Mouse (Mus musculus) frontal cortex, postnatal 36 days (tissue): ENCODE results near the gene Id2.

ENCODE experiments used
- DNase-seq, 2 experiments: peaks; one replicate each; pipeline ENCODE4 v3.0.0; 2022; ENCODE audit warnings: low spot score in 2 of 2

Gene Id2

DNA sequence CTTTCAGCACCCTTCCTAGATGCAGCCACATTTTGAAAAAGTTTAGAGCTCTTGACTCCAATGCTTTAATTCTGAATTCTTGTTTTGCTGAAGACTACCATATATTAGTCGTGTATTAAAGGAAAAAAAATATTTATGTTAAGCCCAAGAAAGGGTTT lies at the start of gene Id2:
Id2 (minus strand) TSS at position 89 of the 158 bp plus-strand sequence.
- DNase-seq = no peak

- no peak for DNase-seq
These were observed 48.4 kb upstream of the Id2 start for GRCm38 (mm10) chr12:25145344-25145698.

- DNase-seq = no peak
These were observed 47.8 kb upstream of the Id2 start for GRCm38 (mm10) chr12:25144591-25145343.

GRCm38 (mm10) chr12:25143492-25143891 lies 46.6 kb upstream of the Id2 start:
- no peak for DNase-seq

GRCm38 (mm10) chr12:25142251-25142650 lies 45.3 kb upstream of the Id2 start:
- no peak for DNase-seq

- DNase-seq = no peak
These were observed 44.4 kb upstream of the Id2 start for GRCm38 (mm10) chr12:25141311-25141710.

DNA sequence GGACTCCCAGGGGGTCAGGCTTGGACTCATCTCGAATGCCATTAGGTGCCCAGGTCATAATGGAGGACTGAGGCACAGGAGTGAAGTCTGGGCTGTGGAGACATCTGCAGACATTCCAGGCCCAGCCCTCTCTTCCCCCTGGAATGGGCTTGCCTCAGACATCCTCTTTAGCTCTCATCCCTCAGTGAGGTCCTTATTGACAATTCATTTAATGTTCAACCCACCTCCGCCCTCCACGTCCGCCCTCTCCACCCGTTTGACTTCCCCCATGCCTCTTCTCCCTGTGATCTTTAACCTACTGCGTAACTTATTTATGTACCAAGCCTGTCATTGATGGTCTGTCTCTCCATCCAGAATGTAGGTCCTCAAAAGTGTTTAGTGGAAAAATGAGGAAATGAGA lies 43.2 kb upstream of the Id2 start:
- DNase-seq = no peak

DNA sequence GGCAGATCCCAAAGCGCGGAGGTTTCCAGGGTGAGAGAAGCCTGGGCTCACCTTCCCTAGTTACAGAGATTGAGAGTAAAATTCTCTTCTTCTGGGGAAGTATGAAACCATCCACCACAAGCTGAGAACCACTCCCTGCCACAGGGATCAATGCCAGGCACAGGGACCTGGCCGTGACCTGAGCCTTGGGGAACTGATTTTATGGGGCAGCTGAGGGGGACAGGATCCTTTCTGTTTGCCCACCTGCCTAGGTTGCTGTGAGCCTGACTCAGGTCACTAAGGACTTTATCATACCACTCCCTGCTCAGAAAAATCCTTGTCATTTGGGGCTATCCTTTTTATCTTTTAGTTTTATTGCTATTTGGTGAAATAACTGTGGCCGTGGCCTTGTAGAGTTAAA lies 41.7 kb upstream of the Id2 start:
- no peak for DNase-seq

GRCm38 (mm10) chr12:25132046-25132445 lies 35.1 kb upstream of the Id2 start:
- DNase-seq = no peak

DNA sequence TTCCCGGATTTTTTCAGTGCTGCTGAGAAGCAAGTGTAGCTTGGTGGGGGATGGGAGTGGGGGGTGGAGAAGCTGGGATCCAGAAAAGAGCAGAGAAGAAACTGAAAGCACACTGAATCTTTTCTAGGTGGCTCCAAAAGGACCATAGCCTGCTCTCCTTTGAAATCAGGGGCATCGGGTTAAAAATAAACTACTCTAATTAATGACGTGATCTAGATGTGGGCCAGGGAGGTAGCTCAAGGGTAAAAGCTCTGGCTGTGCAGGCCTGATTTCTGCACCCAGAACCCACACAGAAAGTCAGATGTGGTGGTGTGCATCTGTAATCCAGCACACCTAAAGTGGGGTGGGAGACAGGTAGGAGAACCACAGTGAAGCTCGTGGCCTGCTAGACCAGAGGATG lies 30.7 kb upstream of the Id2 start:
- DNase-seq = no peak

- DNase-seq = no peak
These were observed 29.3 kb upstream of the Id2 start for GRCm38 (mm10) chr12:25126228-25126627.

- no peak for DNase-seq
These were observed 28.4 kb upstream of the Id2 start for GRCm38 (mm10) chr12:25125239-25125776.

GRCm38 (mm10) chr12:25124431-25125238 lies 27.7 kb upstream of the Id2 start:
- no peak for DNase-seq

GRCm38 (mm10) chr12:25120753-25121152 lies 23.8 kb upstream of the Id2 start:
- no peak for DNase-seq

- no peak for DNase-seq
These were observed 22.3 kb upstream of the Id2 start for GRCm38 (mm10) chr12:25119278-25119677.

DNA sequence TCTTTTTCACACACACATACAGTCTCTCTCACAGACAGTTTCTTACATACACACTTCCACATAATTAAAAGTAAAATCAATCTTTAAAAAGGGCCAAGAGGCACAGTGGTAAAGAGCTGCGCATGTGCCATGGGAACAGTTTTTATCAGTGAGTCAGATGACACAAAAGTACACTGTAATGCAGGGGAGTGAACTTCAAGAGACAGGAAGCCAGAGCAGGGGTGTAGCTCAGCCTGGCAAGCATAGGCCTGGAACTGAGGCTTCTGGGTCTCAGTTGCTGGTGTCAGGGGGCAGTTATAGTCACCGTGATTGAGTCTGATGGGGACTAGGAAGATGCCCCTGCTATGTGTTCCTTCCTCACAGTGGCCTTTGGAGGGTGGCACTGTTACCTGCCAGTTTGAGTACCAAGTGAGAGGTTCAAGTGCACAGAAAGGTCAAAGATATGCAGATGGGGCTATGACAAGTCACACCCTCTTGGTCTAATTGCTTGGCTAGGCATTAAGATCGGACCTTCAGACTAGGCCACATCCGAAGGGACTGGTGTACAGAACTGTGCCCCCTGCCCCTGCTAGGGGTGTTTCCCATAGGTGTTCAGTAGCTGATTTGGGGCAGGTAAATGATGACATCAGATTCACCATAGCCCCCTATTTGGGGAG lies 21.0 kb upstream of the Id2 start:
- DNase-seq = no peak

DNA sequence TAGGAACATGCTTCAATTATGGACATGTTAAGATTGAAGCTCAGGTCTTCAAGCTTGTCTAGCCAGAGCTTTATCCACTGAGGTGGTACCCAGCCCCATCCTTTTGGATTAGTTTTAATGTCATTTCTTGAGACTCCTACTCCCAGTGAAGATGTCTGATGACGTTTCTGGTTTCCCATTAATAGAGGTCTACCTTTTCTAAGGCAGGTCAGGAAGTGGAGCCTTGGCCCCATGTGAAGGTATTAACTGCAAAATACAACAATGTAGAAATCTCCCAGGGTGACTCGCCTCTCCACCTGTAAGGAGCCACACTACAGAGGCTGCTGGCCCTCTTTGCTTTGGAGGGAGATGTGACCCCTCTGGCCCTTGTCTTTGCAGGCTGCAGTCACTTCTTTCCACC lies 19.2 kb upstream of the Id2 start:
- no peak for DNase-seq

DNA sequence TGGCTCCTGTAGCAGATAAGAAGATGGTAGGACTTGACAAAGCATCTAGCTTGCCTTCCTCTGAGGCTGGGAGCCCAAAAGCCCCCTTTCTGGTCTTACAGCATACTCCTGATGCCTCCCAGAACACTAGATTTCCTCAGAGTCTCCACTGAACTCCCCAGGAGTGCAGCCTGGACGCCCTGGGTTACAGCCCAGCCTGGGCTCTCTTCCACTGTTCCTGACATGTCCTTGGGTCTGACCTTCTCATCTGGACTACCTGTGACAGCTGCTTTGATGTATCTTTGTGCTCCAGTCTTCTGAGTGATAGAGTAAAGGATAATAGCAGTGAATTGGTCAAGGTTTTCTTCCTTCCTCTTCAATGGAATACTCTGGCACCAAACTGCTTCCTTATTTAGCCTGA lies 17.5 kb upstream of the Id2 start:
- no peak for DNase-seq

DNA sequence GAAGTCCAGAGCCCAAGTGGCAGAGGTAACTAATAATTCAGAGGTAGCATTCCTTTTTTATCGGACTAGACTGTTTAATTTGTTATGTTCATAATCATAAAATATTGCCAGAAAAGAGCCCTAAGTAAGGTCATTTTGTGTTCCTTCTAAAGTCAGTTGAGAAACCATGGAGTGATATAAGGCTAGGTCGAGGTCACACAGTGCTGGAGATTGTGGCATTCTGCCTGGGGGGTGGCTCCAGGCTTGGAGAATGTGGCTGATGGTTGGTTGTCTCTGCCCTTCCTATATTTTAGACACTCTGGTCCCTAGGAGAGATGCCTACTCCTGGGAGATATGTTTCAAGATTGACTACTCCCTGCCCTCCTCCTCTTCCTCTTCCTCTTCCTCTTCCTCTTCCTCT lies 16.4 kb upstream of the Id2 start:
- DNase-seq = no peak

GRCm38 (mm10) chr12:25112806-25113205 lies 15.9 kb upstream of the Id2 start:
- no peak for DNase-seq

DNA sequence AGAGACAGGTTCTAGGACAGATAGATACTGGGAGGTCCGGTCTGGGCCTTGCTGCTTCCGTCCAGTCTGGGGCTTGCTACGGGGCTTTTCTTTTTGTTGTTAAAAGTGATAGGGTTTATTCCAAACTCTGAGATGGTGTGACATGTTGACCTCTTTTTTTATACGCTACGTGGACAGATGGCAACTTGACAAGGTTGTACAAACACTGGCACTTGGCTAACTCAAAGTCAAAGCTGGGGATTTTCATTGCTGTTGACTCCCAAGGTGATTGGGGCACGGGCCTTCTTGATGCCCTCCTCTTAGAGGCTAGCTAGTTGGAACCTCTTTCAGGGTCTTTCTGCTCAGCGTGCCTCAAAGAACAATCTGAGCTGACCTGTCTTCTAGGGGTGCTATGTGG lies 13.7 kb upstream of the Id2 start:
- no peak for DNase-seq

GRCm38 (mm10) chr12:25109971-25110681 lies 13.2 kb upstream of the Id2 start:
- no peak for DNase-seq
